ENCODE assay signal across 8 mouse cellular contexts in the genomic region with DNA sequence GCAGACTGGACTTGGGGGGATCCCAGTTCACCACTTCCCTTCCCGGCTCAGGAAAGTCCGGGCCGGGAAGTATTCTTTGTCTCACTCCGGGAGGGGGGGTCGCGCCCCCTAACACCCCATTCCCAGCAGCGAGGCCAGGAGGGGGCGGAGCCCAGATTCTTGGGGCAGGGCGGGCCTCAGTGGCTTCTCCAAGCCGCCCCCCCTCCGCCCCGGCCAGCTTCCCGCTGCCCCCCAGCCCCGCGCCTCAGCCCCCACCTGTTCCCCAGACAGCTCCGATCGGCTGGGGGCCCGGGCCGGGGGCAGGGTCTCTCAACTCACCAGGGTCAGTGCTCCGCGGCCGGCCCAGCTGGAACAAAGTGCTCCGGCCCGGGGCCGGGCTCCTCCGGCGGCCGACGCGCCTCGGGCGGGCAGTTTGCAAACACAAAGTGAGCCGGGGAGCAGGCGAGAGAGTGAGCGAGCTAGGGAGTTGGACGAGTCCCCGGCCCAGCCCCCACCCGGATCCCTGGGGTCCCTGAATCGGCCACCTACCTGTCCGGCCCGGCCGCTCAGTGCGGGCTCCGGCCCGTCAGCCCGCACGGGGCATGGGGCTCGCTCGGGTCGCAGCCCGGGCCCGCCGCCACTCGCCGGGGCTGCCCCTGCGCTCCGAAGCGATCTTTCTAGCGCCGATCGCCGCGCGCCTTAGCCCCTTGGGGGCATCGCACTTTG. TPM values are rescaled to one million over a fixed set of nuclear protein-coding genes. Genes with fewer than 3 reads are reported as not detected.
DNase-seq lines count a peak whose midpoint lies in the region; ATAC-seq lines count a peak whose summit lies in the region.

No protein-coding gene starts in this region.

- H3K79me2 ChIP-seq in macrophage (ENCODE audit: inconsistent target) = no peaks in the 10 kb centered on the region

- peak overlapping the region; percentile 99 for H3K27ac ChIP-seq in embryonic facial prominence, embryonic 10.5 days (replicated peaks)
- peak overlapping the region; percentile 90 to 93 for H3K27ac ChIP-seq in heart, embryonic 14.5 days (replicated peaks in 1 of 2; ENCODE audit: control insufficient read depth in 1 of 2, insufficient read depth in 1 of 2, low read depth in 2 of 2, low read length in 2 of 2)
- H3K27ac ChIP-seq in macrophage = no peak overlapping the region

- WGBS in embryonic facial prominence, embryonic 10.5 days = under 1% methylated on average over 65 of the region's 65 CpGs
- WGBS in heart, embryonic 14.5 days = 0% methylated on average over 51 of the region's 65 CpGs
- under 1% methylated on average over 56 of the region's 65 CpGs for WGBS in macrophage (ENCODE audit: missing documents)

- peak overlapping the region; percentile 84 for H3K9ac ChIP-seq in heart, embryonic 14.5 days (ENCODE audit: low read length)

- peak; percentile 28 for DNase-seq in right cerebral cortex, postnatal 14 days
- DNase-seq in right cerebral cortex, adult 2 months (ENCODE audit: low spot score in 2 of 2) = no peak
- peak; percentile 78 for DNase-seq in embryonic facial prominence, embryonic 10.5 days (ENCODE audit: low spot score)
- peak; percentile 73 for DNase-seq in kidney, postnatal 14 days
- peak; percentile 45 to 52 for DNase-seq in spleen, postnatal 10 days (ENCODE audit: low spot score in 2 of 2)
- no peak for DNase-seq in c-Kit-positive CD71-positive TER-119-positive erythroid progenitor cells, embryonic 14.5 days (ENCODE audit: low spot score)

- peaks cover 30% of the 10 kb centered on the region for H3K36me3 ChIP-seq in embryonic facial prominence, embryonic 10.5 days (replicated peaks)
- peaks cover 9% of the 10 kb centered on the region; the same call in 1 of the 2 replicates for H3K36me3 ChIP-seq in heart, embryonic 14.5 days (ENCODE audit: control insufficient read depth, insufficient read depth, low read length)
- H3K36me3 ChIP-seq in macrophage (ENCODE audit: inconsistent target) = no peaks in the 10 kb centered on the region

- peaks cover 77% of the 10 kb centered on the region for H3K4me1 ChIP-seq in embryonic facial prominence, embryonic 10.5 days
- H3K4me1 ChIP-seq in heart, embryonic 14.5 days (ENCODE audit: control insufficient read depth in 2 of 2, insufficient read depth in 2 of 2, low read length in 2 of 2) = peaks cover 19 to 21% of the 10 kb centered on the region in 2 experiments

- H3K4me2 ChIP-seq in heart, embryonic 14.5 days (ENCODE audit: low read length) = peak overlapping the region; percentile 79

- H3K4me3 ChIP-seq in embryonic facial prominence, embryonic 10.5 days = peak overlapping the region; percentile 89
- H3K4me3 ChIP-seq in heart, embryonic 14.5 days (ENCODE audit: control insufficient read depth in 1 of 2, insufficient read depth in 1 of 2, low read depth in 1 of 2, low read length in 2 of 2) = peak overlapping the region; percentile 67 to 89
- H3K4me3 ChIP-seq in macrophage (ENCODE audit: inconsistent target) = peak overlapping the region; percentile 28

- H3K9me3 ChIP-seq in embryonic facial prominence, embryonic 10.5 days = no peaks in the 10 kb centered on the region
- H3K9me3 ChIP-seq in heart, embryonic 14.5 days (ENCODE audit: control insufficient read depth, low read length) = no peaks in the 10 kb centered on the region

- H3K27me3 ChIP-seq in embryonic facial prominence, embryonic 10.5 days (replicated peaks; ENCODE audit: low read depth, poor library complexity, severe bottlenecking) = peaks cover 9% of the 10 kb centered on the region; the same call in 1 of the 2 replicates
- H3K27me3 ChIP-seq in heart, embryonic 14.5 days (ENCODE audit: control insufficient read depth, insufficient read depth, low read length) = no peaks in the 10 kb centered on the region

- ATAC-seq in heart, embryonic 14.5 days (ENCODE audit: insufficient number of reproducible peaks, insufficient read depth, low FRiP score, low read depth) = peak; percentile 37

RNA-seq across cellular contexts. Expression of a gene that starts 0.6 kb away (rescaled TPM):
- polyA plus RNA-seq in embryonic facial prominence, embryonic 10.5 days (2016; fragmentation: Nextera tagmentation; extraction: Ambion mirVana) = 26.9 and 28.1 TPM in 2 replicates
- 10.8 and 13.6 TPM in 2 replicates for polyA plus RNA-seq in heart, embryonic 14.5 days (2014; fragmentation: Nextera tagmentation; extraction: Ambion mirVana)
- total RNA-seq in macrophage (2018; cell fraction: chromatin; rRNA removed) = 100 to 1,000 TPM in 11 of 26 experiments, 10 to 100 TPM in 13, 1 to 10 TPM in 2; 6.6 to 906 (median 27.6) TPM
- total RNA-seq in macrophage (2018; cell fraction: cytosol; rRNA removed) = 100 to 1,000 TPM in 1 of 26 experiments, 10 to 100 TPM in 8, 1 to 10 TPM in 17; 5.7 to 104 (median 8.1) TPM
- total RNA-seq in macrophage (2018; cell fraction: nucleus; rRNA removed) = 100 to 1,000 TPM in 8 of 26 experiments, 10 to 100 TPM in 13, 1 to 10 TPM in 5; 3.7 to 438 (median 37.8) TPM
- 4.3 to 5.2 TPM (median 4.9 TPM) in 3 replicates for polyA plus RNA-seq in macrophage (2018)

Comparison
In these comparisons a context has a peak if more than half of its experiments do, and no peak if none do; other contexts are left out.
1. DNase-seq: peak in right cerebral cortex, postnatal 14 days (single experiment), embryonic facial prominence, embryonic 10.5 days (single experiment), kidney, postnatal 14 days (single experiment) and spleen, postnatal 10 days (2 of 2); none in right cerebral cortex, adult 2 months (0 of 2) and c-Kit-positive CD71-positive TER-119-positive erythroid progenitor cells, embryonic 14.5 days (single experiment).
2. H3K4me3 ChIP-seq: peak in every context shown above with its lines; median percentile 89 in embryonic facial prominence, embryonic 10.5 days; 78 in heart, embryonic 14.5 days; 28 in macrophage.